Mouse (Mus musculus) layer of hippocampus, adult 8-10 months (tissue): ENCODE data around the gene Map10. TPM values are rescaled to one million over a fixed set of nuclear protein-coding genes. Genes with fewer than 3 reads are reported as not detected.
A peak's percentile ranks its signal among the peaks of the same experiment; 100 is the strongest.

ENCODE experiments used
- DNase-seq, 2 experiments: peaks; one replicate each; pipeline ENCODE4 v3.0.0; 2022; ENCODE audit warnings: low spot score in 2 of 2
- total RNA-seq, 4 experiments: library from RNA; stranded (reverse); gene quantifications; 2 replicates each; pipeline ENCODE4 v1.2.4; 2022

Map10 gene
- 1 to 10 TPM; 4.3 to 5.3 (median 4.9) TPM for total RNA-seq

DNA sequence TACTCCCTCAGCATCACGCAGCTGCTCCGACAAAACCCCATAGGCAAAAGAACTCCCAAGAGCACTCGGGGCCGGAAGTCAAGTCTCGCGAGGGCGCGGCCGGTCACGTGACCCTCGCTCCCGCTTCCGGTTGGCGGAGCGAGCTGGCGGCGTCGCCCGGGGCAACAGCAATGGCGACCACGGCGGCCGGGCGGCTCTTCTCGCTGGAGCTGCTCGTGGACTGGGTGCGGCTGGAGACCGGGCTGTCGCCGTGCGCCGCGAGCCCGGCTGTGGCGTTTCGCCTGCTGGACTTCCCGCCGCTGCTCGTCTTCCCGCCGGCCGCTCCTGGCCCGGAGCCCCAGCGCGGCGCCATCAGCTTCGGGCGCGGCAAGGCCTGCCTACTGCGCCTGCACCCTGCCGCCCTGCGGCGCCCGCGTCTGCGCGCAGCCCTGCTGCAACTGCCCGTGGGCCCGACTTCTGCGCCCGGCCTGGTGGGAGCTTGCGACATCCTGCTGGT is at the start of gene Map10:
Gene Map10 (plus strand): TSS at position 119 of the 496 bp plus-strand sequence.
- peak; percentile 87 to 92 for DNase-seq

DNA sequence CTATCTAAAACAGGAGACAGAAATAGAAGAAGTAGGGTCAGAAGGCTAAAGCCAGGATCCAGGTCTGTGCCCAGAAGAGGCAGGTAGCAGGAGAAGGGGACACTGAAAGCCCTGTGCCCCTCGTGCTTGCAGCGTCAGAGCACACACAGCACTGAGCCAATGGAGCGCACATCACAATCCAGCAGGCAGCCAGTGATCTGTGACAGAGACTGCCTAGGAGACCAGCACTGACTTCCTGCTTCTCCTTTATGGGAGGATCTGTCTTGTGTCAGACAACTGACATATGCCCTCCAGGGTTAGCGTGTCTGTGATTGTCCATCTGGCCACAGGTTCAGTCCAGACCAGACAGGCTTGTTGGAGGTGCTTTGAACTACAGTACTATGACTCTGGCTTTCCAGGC is 49.3 kb upstream of the Map10 start:
- DNase-seq: no peak

DNA sequence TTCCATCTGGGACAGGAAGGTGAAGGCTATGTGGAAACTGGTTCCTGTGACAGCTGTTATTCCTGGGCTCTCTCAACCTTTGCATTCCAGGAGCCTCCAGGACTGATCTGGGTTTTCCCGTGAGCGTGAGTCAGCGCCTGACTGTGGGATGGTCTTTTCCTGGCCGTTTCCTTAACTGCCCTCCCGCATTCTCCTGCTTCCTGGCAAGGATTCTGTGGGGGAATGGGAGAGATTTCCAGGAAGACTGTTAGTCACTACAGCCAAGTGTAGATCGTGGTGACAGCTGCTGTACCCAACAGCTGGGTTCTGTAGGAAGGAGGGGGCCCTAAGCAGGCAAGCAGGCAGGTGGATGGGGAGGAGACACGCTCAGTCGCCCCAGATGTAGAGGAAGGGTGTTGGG is 45.3 kb upstream of the Map10 start:
- DNase-seq: no peak

DNA sequence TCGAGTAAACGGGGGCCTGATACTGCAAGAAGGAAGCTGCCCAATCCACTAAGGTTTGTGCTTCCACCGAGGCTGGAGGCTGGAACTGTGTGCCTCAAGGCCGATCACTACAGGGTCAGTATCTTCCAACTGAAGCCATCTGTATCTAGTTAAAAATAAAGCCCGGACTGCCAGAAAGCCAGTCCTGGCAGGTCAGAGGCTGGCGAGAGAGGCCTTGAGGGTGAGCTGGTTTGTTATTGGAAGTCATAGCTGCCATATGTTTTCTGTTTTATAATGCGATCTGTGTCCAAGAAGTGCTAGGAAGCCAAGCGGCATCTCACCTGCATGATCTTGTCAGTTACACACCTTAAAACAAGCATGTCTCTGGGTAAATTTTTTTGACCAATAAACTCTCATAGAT is 43.2 kb upstream of the Map10 start:
- DNase-seq: no peak

DNA sequence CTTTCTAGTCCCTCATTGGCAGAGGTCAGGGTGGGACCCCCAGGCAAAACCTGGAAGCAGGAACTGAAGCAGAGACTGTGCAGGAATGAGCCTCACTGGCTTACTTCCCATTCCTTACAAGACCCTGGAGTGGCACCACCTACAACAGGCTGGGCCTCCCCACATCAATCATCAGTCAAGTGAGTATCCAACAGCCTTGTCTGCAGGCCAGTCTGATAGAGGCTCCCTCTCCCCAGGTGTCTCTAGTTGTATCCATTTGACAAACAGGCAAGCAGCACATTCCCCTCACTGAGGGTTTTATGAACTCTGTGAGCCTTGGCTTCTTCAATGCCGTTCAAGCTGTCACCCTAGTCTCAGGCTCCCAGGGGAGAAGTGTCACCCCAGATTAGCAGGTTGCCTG is 40.8 kb upstream of the Map10 start:
- no peak for DNase-seq

DNA sequence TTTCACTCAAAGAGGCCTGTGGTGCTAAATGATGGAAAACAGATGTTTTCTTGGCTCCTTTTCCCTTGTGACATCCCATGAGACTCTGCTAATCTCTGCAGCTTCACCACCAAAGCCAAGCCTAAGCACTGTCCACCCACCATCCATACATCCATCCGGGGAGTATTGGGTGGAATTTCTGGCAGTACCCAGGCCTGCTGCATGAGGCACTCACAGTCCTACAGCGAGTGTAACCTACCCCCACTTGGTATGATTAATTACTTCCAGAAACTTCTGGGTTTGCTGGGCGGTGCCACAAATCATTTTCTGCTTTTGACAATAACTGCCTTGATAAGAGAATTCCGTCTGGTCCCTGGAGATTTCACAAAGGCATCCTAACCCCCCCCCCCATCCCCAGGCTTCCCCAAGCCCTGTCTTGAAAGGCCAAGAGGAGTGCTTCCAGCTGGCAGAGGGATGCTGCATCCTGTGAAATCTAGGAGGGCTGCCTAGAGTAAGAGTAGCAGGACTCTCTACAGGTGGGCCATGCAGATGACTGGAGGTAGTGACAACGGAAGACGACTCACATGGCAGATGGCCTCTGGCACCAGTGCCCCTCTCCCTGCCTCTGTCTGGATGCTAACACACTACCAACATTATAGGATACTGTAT is 31.1 kb upstream of the Map10 start:
- DNase-seq: no peak

DNA sequence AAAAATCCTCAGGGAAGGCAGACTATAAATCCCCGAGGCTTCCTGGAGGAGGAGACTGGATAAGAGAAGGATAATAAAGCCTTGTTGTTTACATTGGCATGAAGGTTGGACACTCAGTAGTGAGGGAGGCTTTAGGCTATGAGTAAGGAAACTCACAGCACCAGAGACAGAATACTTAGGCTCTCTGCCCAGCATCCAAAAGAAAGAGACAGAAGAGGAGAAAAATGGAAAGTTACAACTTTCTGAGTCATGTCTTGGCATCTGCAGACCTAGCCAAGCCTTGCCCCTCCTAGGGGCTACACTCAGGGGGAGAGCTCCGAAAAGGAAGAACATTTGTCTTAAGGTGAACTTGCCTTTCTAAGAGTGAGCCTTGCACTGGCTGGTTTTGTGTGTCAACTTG is 30.0 kb upstream of the Map10 start:
- no peak for DNase-seq

DNA sequence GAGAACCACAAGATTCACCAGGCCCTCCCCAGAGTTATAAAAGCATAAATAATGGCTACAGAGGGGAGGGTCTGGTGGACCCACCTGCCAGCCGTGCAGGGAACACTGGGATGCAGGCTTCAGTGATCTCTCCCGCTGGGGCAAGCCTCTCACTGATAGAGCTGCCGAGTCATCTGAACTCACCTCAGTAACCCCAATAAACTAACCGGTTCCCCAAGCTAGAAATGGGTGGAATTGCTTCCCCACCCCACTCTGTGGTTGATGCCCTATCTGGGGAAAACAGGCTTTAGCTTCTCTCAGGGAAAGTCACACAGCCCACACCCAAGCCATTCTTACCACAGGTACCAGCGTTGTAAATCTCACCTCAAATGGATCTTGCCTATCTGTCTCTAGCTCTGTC is 28.9 kb upstream of the Map10 start:
- no peak for DNase-seq

DNA sequence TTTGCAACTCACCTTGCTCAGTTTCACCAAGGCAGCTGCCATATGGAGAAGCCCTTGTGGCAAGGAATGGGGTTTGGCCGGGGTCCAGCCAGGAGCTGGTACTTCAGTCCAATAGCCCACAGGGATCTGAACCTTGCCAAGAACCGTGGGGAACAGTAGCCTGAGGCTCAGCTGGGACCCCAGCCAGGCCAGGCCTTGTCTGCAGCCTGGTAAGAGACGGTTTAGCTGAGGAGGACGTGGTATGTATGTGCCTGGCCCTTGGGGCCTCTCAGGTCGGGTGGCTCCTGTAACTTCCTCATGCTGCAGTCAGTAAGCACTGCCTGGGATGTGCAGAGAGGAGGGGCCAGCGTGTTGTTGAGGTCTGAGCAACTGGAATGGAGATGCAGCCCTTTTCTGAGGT is 27.8 kb upstream of the Map10 start:
- DNase-seq: peak; percentile 29 to 36

DNA sequence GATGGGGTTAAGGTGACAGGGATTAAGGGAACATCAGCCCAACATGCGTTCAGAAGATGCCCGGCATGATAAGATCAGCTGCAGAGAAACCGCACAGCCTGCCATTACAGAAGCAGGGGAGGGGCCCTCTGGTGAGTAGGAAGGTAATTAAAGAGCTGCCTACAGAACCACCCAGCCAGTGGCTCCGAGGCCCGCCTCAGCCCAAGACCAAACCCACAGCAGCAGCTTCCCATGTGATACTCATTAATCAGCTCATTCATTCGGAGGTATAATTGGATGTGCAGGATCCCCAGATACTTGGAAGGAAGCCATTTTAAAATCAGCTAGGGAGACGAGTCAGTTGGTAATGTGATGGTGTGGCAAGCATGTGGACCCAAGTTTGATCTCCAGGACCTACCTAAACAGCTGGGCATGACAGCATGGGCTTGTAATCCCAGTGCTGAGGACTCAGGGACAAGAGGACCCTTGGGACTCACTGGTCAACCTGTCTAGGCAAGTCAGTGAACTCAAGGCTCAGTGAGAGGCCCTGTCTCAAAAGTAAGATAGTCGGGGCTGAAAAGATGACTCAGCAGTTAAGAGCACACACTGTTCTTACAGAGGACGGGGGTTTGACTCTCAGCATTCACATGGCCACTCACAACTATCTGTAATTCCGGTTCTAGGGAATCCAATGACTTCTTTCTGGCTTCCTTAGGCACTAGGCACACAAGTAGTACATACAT is 23.7 kb upstream of the Map10 start:
- no peak for DNase-seq

DNA sequence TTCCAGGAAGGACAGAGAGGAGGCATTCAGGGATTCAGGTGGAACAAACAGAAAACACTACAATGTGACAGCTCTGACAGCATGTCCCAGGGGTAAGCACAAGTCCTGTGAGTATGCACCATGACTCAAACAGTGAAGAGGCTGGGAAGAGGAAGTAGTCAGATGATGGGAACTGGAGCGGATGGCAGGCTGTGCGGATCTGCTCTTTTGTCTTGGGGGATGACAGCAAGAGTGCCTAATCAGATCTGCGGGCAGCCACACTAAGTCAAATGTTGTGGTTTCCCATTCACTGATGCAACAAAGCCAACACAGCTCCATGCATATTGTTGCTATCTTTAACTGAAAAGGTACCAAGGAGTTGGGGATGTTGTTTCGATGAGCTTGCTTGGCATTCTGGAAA is 20.2 kb upstream of the Map10 start:
- DNase-seq: no peak

DNA sequence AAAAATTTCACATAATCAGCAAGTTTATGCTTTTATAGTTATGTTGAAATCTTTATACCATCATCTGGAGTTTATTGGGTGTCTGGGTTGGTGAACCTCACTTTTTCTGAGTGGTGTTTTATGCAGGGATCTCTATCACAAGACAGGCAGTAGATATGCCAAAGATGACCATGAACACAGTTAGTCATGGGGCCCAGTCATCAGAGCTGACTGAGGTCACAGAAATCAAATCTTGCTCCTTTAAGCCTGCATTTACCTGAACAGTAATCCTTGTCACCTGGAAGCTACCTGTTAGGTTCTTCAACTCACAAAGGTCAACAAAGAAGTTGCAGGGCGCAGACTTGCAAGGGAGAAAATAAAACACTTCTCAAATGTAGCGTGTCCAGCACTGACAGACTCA is 14.8 kb upstream of the Map10 start:
- DNase-seq: no peak

DNA sequence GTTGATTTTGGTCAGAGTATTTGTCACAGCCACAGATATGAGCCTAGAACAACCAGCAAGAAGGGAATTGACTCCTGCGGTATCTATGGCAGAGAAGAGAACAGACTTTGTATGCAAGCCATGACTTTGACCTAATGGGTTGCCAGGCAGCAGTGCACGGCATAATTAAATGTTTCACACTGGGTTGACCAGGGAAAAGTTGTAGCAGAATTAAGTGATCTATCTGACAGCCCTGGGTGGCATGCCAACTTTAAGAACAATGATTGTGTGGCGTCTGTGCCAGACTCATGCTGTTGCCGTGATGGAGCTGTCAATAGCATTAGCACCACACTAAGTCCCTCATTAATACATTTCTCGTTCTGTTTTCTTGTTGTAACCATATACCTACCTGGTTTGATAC is 11.1 kb upstream of the Map10 start:
- DNase-seq: no peak

DNA sequence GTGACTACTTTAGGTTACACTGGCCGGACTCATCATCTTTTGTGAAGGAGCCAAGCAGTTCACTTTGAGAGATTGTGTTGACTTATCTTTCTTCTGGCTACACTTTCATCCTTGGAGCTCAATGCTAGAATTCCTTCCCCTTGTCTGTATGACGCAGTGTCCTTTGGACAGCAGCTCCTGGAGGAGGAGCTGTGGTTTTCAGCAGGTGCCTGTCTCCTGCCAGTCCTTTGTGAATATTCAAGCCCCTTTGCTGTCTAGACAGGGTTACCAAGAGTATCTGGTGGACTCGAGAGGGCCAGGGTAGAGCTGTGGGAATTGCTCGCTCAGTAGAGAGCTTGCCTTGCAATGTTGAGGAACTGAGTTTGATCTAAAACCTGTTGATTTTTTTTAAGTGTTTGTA is 10.7 kb upstream of the Map10 start:
- DNase-seq: no peak

DNA sequence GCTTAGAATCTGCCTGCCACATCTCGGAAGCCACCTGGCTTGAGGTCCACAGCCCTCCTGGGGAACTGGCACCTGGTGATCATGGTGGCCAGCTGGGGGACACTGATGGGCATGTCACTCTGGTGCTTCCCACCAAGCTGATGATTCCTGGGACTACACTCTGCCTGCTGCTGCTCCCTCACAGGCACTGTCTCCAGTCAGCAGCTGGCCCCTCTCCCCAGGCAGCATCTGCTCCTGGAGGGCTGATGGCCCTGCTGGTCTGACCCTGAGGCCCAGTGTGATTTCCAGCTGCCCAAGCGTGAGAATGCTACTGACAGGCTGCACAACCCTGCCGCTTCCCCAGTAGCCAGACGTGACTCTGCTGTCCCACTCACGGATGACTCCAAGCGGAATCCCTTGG is 9.2 kb upstream of the Map10 start:
- DNase-seq: no peak

DNA sequence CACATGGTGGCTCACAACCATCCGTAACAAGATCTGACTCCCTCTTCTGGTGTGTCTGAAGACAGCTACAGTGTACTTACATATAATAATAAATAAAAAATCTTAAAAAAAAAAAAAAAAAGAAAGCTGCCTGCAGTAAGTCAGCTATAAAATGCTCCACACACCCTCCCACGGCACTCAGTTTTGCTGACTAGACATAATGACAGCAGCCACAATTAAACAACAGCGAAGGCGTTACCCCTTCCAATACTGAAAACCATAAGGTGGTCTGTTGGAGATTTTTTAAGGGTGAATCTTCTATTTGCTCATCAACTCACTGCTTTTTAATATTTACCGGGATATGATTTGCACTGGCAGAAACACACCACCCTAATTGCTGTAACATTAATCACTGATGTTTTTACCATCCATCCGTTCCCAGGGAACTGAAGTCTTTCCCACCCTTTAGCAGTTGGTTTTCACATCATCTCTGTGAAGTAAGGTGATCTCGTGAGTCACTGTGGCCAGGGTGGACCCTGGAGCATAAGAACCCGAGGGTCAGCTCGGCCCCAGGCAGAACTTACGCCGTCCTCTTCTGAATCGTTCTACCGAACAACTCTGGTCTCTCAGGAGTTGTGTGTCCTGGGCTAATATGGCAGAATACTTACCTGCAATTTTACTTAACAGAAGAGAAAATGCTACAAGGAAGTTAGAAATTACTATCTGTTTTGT is 7.5 kb upstream of the Map10 start:
- no peak for DNase-seq

DNA sequence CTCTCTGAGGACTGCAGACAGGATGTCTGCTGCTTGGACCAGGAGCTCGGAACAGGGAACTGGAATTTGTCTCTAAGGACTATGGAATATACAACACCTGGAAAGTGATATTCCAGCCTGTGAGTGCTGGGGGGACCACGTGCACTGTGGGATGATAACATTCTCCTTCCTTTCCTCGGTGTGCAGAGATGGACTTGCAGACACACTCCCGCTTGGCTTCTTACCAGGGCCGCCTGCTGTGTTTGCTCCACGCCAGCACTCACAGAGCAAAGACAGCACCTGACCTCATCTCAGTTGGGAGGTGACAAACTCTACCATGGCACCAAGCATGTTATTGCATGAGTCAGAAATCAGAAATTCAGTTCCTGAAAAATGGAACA is 7.0 kb upstream of the Map10 start:
- no peak for DNase-seq

DNA sequence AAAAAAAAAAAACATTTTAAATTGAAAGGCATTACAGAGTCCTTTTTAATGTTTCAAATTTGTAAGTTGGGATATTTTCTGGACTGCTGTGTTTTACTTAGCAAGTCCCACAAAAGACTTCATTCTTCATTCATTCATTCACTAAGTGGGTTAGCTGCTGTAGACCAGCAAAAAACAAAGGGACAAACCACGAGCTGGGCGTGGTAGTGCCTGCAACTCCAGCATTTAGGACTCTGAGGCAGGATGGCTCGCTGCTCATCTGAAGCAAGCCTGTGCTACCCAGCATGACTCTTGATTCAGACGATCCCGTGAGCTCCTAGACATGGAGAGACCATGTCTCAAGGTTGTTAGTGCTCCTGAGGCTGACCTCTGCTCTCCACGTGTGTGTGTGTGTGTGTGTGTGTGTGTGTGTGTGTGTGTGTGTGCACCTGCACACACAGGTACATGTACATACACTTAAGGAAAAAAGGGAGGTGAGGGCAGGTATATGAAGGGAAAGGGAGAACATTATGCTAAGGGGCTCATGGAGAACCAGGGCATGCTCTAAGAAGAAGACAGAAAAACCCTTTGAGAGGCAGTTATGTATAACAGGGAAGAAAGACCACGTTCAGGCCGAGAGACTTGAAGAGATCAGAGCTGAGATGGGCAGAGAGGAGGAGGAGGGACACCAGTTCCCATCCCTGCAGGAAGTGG is 4.3 kb upstream of the Map10 start:
- DNase-seq: no peak

DNA sequence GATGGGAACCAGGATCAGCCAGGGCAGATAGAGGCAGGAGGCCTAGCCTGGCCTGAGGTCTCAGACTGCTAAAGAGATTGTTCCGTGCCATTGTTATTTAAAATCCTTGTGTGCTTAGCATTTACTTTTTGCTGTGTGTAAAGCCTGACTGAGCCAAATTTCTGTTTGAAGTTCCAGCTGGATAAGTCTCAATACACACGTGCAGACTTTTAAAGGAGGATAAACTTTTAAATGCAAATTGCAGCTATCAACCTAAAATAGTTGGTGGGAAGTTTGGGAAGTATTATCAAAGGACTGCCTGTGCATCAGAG is 3.8 kb upstream of the Map10 start:
- no peak for DNase-seq

DNA sequence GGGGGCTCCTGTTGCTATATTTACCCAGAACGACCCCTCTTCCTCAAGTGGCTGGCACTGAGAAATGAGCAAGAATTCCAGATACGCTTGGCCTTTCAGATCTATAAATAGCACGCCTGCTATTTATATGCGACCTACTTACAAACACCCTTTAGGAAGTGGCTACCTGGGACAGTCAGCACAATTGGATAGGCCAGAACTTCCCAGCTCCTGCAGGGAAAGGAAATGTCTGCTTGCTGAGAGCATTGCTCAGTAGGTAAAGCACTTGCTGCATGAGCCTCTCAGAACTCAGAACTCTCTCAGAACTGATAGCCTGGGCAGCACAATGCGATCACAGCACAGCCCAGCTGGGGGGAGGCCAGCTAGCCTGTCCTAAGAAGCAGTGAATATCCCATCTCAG is 3.4 kb upstream of the Map10 start:
- DNase-seq: no peak

DNA sequence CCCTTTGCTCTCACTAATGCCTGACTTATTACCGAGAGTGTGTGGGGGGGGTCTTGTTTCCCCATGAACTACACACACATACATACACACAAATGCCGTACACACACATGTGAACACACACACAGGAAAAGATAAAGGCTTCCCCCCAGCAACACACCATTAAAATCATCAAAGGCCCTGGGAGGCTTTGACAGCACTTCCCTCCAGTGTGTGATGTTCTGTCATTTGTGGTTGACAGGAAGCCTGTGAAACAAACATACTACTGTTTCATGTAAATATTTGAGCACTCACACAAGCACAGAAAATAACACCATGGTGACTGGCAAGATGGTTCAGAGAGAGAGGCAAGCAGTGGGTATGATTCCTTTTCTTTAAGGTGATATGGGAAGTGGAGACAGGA is 2.4 kb upstream of the Map10 start:
- no peak for DNase-seq

DNA sequence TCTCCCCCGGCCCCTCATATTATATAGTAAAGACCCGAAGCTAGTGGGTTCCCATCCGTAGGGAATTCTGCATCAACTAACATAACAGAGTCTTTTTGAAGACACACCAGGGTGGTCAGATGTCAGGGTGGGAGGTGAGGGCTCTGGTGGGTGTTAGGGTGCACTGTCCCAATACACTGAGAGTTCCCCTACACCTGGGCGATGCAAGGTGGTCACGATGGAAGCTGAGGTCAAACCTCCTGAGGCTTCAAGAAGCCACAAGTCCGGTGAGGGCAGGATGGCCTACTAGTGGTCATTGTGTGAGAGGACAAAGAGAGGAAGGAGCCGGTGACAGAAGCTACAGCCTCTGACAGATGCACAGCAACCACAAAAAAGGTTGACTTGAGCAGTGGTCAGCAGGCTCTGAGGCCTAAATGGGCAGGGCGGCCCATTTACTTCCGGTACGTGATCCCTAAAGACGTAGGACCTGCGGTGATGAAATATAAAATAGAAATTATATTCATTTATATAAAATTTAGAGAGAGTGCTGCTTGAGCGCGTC is 389 bp upstream of the Map10 start:
- DNase-seq: no peak
